Mouse (Mus musculus) right cerebral cortex, postnatal 25 days (tissue): ENCODE results near the gene Epas1.

Experiments
- DNase-seq: peaks from one replicate; pipeline ENCODE4 v3.0.0; 2022

Gene Epas1

DNA sequence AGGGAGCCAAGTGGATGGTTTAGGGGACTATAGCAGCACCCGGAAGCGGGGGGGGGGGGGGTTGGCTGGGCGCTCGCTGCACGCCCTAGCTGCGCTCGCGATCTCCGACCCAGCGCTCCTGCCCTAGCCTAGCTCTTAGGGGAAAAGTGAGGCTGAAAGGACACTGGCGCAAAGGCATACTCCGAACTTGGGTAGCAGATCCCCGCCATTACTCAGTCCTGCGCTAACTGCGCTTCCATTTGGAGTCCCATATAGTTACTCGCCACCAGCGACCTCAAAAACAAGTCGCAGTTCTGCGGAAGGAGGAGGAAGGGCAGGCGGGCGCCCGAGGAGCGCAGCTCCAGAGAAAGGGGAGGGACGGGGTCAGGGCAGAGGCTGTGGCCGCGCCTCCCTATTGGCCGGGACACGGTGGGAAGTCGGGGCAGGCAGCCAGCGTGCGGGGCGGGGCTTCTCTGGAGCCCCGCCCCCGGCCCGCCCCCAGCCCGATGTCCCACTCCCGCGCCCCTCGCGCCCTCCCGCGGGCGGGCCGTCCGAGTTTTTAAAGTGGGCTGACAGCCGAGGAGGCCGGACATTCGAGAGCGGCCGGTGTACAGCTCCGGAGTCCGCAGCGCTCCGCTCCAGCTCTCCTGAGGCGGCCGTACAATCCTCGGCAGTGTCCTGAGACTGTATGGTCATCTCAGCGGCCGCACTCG lies at the start of gene Epas1:
Epas1 (plus strand) TSS at position 571 of the 692 bp plus-strand sequence.
- DNase-seq: peak; percentile 60

DNA sequence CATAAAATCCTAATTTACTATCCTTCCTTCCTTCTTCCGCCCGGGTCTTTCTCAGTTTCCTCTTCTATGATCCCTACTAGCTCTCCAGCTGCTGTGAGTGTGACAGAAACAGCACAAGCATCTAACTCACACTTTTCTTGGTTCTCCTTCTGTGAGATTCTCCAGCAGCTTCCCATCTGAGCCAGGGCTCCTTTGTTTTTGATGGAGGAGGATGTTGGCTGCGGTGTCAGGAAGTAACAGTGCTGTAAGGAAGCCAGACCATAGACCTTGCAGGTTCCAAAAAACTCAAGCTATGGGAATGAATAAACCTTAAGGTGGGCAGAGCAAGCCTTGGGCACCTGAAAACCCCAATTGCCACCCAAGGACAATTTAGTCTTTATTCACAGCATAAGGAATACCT lies 48.3 kb upstream of the Epas1 start:
- no peak for DNase-seq

DNA sequence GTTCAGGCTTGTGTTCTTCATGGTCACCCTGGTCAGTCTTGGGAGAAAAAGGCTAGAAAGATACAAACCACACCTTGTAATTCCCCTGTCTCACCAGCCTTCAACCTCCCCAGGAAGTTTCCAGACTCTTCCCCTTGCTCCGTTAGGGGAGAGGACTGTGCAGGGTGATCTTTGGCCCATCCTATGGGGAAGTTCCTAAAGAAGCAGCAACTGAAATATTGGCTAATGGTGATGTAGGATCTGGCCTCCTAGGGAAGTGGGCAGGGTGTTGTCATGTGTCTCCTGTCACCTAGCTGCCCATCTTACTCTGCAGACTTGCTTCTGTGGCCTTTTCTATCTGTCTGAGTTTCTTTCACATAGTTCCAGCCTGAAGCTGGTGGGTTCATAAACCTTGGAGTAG lies 47.0 kb upstream of the Epas1 start:
- no peak for DNase-seq

DNA sequence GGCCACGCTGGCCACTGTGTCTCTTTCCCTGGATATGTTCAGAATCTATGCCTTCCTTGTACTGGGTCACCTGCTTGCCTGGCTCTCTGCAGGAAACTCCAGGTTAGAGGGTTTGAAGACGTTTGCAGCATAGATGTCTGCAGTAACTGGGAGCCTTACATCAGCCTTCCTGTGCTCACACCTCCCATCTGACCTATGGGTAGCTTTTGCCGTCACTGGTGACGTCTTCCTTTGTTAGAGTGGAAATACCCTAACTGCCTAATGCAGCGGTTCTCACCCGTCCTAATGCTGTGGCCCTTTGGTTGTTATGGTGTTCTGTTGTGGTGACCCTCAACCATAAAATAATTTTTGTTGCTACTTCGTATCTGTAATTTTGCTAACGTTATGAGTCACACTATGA lies 43.7 kb upstream of the Epas1 start:
- no peak for DNase-seq

DNA sequence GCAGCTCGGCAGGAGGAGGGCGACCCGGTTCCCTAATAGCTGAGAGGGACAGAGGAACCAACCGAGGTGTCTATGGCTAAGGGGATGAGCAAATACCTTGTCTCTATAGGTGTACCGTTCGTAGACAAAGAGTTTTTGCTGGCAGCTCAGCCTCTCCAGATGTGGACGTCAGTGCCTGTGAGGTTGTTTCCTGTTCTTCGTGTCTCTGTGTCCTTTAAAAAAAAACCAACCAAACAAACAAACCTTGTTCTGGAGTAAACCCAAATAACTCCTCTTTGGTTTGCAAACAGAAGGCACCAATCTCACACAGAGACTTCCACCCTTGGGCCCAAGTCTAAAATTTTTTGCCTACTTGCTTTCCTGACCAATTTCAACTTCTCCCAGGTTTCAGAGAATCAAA lies 43.1 kb upstream of the Epas1 start:
- DNase-seq: no peak

DNA sequence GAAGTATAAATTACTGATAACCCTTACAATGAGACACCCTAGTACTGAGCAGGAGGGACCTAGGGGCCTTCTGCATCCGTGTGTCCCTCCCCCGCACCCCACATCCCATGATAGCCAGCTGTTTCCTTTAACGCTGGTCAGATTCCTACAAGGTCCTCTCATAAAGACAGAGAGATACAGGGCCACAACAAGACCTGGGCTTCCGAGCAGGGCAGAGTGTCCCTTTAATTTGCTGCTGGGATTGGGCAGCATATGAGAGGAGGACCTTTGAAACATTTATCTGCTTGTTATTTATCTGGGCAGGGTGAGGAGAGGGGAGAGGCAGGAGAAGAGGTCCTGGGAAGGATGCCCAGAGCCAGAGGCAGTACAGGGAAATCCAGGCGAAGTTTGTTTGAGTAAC lies 41.6 kb upstream of the Epas1 start:
- DNase-seq: no peak

DNA sequence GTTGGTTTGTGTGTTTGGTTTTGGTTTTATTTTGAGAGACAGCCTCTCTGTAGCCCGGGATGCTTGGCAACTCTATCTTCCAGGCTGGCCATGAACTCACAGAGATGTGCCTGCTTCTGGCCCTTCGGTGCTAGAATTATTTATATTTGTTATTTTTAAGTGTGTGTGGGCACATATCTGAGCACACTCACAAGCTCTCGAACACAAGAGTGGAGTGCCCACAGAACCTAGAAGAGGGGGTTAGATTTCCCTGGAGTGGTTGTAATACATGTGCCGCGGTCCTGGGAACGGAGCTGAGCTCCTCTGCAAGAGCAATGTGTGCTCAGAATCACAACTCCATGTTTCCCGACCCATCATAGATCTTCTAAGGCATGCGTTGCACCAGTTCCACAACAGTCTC lies 40.9 kb upstream of the Epas1 start:
- DNase-seq: no peak

DNA sequence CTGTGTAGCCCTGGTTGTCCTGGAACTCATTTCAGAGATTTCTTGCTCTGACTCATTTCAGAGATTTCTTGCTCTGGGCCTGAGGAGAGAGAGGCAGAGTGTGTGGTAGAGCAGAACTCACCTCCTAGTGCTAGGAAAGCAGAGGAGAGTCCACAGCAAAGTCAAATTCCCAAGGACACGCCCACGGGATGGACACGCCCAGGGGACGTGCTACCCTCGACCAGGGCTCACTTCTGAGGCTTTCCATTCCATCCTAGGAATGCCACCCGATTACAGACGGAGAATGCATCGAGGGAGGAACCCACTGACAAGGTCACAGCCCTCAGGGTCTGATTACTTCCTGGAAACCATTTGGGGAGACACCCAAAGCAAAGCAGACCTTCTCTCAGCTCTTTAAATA lies 39.9 kb upstream of the Epas1 start:
- no peak for DNase-seq

DNA sequence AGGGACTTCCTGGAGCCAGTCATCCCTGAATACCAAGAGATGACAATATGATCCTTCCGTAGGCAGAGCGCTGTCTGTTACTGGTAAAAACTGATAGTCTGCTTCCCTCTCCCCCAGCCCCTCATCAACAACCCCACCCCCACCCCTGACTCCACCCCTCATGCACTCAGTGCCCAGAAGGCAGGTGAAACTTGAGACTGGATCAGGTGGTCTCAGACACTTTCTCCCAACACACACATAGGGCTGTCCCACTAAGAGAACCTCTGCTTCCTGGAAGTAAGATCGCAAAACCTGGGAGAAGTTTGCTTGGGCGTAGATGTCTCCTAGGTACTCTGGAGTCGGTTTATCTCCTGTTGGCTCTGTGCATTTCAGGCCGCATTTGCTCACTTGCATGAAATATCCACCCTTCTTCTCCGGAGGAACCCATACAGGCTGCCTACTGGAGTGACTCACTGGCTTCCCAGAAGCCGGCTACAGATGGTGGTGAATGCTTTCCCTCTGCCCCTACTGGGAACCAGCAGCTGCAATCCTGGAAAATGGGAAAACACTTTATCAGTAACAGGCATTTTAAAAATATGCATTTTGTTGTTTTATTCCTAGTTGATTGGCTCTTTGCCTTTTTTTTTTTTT lies 28.6 kb upstream of the Epas1 start:
- DNase-seq: peak; percentile 30

DNA sequence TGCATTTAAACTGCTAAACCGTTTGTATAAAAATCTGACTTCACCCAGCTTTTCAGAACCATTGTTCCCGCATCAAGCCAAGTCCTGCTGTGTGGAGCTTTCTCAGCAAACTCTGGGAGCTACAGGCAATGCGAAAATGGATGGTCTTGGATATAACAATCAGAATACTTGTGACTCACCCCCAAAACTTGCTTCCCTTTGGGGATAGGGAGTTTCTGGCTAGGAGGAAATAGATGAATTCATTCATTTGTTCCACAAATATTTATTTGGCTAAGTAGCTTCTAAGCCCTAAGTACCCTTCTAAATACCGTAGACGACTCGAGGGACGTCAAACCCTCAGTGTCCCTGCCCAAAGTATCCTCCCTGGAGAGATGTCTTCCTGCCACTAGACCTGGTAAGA lies 27.0 kb upstream of the Epas1 start:
- no peak for DNase-seq

DNA sequence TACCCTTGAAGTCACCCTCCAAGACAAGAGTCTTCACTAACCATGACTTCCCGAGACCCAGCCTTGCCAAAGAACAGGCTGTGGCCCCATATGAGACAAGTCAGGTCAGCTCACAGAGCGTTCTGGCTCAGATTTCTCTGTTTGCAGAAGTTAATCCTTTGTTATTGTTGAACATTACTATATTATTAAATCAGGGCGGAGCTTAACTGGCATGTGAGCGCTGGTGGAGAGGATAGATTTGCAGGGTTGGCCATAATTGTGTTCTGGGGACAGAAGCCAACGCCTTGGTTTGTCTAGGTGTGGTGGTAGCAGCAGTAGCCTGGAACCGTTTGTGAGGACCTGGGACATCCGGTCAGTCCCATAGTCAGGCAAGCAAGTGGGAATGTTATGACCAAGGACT lies 26.5 kb upstream of the Epas1 start:
- DNase-seq: no peak

DNA sequence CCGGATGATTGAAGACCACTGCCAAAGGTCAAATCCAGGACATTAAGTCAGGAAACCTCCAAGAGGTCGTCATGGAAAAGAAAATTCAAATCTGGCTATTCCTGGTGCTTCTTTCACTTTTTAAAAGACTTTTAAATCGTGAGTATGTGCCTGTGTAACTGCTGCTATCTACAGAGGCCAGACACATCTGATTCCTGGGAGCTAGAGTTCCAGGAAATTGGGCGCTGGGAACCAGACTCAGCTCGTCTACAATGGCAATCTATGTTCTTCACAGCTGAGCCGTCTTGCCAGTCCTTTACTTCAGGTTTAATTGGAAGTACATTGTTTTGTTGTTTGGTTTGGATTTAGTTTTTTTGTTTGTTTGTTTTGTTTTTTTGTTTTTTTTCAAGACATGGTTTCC lies 22.2 kb upstream of the Epas1 start:
- DNase-seq: no peak

DNA sequence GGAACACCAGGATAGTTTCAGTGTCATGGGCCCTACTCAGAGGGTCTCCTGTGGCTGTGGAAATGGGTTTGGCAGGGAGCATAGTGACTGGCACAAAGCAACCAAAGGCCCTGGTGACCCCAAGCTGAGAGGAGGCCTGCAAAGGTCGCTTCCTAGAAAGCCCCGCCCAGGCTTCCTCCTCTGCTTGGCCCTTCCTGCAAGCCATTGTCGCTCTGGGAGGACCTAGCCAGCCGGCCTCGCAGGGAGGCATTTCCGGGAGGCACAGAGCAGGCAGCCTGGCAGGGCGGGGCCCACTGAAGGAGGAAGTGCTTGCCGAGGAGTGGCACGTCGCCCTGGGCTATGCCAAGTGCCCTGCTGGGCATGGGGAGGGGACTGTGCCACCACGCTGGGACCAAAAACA lies 21.5 kb upstream of the Epas1 start:
- DNase-seq: no peak

DNA sequence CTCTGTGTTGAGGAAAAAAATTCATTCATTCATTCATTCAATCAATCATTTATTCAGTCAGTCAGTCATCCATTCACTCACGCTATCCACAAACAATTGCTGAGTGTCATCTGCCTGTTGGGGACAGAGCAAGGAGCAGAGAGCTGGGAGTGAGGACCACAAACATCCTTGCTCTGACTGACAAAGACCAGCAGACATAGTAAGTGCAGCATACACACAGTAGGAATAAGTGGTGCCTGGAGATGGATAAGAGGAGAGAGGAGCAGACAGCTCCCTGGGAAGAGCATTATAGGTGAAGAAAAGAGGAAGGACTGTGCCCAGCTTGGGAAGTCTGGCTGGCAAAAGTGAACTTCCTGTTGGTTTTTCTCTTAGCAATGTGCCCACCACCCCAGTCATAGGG lies 21.0 kb upstream of the Epas1 start:
- no peak for DNase-seq

DNA sequence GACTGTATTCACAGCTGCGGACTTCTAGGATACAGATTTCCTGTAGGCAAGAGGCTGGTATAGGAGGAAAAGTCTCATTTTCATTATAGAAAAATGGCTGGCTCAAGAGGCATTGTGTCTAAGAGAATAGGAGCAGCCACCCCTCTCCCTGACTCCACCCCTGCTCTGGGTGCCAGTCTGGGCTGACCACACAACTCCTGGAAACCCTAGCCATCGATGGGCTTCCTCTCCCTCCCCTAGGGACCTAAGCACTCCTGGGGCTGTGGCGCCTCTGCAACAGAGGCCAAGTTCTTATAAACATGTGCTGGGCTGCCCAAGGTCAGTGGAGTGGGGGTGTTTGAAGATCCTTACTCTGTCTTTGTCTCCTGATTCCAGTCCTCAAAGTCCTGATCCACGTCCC lies 19.9 kb upstream of the Epas1 start:
- DNase-seq: no peak

DNA sequence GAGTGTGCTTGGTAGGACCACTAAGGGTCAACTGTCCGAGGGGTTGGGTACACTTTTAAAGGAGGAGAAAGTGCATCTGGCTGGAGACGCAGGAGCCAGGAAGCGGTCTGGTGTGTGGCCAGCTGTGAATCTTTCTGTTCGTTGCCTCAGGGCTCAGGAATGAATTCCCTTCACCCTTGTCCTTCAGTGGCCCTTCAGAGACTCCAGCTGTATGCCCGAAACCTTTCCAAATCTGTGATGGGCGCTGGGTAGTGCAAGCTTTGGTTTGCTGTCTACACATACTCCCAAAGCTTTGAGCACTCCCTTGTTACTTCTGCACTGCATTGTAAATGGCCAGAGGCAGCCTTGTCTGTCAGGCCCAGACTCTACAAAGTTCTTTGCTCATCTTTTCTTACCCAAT lies 15.0 kb upstream of the Epas1 start:
- no peak for DNase-seq

DNA sequence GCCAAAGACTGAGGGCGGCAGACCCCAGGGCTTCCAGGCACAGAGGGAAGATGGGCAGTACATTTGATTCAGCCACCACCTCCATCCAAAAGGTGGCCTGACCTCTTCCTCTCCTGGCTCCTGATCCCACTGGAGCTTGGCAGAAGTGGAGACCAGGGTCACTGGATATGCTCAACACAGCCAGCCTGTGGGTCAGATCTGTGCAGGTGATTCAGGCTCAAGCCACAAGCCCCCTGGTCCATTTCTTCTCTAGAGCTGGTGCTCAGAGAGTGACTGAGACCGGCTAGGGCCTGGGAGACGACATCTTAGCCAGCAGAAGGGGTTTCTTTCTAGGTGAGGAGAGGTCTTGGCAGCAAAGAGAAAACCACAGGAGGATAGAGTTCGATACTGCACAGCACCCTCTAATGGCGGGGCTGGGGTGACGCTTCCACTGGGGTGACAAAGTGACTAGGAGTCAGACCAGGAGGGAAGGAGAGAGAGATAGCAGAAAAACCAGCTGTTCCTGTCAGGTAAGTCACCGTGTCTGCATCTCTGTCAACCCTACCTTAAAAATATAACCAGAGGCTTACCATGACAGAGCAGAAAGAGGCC lies 10.1 kb upstream of the Epas1 start:
- no peak for DNase-seq

DNA sequence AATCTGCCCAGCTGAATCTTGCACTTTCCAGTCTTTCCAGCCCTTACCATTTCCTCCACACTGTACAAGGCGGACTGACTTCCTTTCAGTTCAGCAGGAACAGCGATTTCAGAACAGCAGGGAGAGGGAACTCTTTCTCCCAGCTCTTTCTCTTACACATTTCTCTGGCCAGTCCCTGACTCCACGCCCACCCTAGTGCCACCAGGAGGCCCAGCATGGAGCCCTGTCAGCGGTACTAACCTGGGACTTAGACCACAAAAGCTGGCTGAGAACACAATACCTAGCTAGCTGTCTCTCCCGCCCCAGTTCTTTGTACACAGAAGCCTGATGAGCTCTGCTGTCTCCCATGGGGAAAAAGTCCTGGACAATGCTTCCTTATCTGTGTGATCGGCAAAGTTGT lies 8.6 kb upstream of the Epas1 start:
- no peak for DNase-seq

DNA sequence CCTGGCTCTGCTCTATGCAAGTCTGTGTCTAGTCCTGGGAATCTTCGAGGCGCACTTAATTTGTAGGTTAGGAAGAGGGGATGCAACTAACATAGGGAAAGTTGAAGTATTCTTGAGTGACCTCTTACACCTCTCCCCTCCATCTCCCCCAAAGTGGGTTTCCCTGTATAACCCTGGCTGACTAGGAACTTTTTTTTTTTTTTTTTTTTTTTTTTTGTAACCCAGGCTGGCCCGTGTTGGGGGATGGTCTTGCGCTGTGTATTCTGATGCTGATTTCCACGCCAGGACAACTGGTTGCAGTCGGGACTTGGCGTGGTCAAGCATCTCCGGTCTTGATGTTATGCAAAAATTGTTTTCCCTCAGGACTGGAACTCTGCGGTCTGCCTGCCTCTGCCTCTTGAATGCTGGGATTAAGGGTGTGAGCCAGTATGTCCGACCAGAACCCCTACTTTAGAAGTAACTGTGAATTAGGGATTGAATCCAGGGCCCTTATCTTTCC lies 2.1 kb upstream of the Epas1 start:
- DNase-seq: no peak

DNA sequence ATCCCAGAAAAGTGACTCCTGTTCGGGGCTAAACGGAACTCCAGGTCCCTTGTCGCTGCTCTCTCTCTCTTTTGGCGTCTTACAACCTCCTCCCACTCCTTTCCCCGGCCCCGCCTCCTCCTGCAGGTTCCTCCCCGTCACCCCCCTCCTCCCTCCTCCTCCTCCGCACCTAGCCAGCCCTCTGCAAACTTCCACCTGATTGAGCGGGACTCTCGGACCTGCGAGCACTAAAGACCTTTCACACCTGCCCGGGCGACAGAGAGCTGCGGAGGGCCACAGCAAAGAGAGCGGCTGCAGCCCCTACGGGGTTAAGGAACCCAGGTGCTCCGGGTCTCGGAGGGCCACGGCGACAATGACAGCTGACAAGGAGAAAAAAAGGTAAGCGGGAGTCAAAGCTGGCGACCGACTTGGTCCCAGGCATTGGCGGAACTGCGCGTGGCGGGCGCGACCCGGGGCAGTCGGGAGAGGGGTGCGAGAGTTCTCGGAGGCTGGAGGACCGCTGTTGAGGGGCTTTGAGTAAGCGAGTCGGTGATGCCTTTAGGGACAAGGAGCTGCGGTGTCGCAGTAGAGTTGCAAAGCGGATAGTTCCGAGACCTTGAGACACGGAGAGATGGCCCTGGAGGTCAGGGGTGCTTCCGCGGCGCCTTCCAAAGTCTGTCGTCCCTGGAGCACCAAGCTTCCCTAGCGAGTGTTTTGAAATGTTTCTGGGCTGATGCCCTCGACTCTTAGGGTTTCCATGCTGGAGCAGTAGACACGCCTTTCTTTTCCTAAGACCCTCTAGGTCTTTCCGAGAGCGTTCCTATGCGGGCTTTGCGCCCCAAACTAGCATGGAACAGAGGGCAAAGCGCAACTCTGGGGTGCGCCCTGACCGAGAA lies 668 bp downstream of the Epas1 start:
- DNase-seq: no peak

DNA sequence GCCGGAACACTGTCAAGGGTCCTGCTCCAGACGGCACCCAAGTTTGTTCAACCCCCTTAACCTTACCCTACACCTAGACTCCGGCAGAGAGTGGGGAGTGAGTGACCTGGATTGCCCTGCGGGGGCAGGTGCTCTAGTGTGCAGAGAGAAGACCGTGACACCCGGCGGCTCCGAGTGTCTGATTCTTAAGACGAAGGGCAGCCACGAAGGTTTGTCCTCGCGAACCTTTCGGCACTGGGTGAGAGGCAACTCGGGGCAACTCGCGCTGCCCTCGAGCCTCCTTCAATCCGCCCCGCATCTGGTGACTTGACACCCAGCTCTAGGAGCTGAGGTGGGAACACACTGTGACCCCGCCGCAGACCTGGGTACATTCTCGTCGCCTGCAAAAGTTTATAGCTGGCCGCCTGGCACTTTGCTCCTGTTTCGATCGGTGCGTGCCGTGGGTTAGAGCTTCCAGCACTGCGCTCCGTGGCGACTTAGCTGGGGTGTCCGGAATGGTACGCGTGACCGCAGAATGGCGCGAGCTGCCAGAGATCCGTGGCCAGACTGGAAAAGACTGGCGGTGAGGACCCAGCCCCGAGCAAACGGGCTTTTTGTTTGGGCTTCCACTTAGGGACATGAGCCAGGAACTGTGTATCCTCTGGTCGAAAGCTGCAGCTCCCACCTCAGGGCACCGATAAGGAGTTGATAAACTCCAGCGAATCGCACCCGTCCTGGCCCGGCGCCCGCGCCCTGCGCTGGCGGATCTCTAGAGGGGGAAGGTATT lies 1.5 kb downstream of the Epas1 start:
- no peak for DNase-seq

DNA sequence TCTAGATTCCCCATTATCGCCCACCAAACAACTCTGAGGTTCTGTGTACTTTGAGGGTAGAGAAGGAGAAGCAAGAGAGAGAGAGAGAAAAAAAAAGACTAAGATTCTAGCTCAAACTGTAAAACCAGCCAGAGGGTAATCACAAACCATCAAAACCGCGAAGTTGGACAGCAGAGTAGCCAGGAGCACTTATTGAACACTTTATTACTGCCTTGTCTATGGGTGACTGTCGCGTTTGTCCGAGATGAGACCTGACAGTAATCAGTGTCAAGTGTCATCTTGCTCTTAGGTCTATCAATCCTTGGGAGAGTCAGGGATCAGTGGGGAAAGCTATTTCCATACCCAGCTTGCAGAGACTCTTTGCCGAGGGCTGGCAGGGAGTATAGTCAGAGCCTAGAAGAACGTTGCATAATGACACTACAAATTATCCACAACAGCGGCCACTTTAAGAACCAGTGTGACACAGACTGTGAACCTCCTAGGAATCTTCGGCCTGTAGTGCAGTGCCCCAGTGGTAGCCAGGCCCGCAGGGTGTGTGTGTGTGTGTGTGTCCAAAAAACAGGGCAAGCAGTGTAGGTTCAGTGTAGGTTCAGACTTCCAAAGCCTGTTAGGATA lies 2.2 kb downstream of the Epas1 start:
- no peak for DNase-seq
